Mouse (Mus musculus): ENCODE measurements around the gene Timm22. TPM values are rescaled to one million over a fixed set of nuclear protein-coding genes. Genes with fewer than 3 reads are reported as not detected.

Timm22 gene
- total RNA-seq, 2 experiments from 2014 or later = 2.3 to 4.2 TPM

DNA sequence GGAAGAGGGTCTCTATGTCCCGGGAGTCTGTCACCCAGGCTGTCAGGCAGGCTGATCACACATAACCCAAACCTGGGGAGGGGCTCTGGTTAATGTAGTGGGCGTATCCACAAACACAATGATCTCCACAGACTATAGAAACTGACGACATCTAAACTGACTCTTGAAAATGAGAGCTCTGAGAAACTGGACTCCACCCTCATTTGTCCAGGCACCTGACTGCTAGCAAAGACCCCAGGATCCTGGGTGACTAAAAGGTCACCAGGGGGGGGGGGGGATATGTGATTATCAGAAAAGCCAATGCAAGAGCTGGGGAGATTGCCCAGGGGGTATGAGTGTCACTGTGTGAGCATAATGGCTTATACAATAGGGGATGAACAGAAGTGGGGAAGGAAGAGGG lies 21.0 kb upstream of the Timm22 start:
- ATAC-seq (replicated peaks; ENCODE audit: low FRiP score, poor library complexity, severe bottlenecking) = no peak

DNA sequence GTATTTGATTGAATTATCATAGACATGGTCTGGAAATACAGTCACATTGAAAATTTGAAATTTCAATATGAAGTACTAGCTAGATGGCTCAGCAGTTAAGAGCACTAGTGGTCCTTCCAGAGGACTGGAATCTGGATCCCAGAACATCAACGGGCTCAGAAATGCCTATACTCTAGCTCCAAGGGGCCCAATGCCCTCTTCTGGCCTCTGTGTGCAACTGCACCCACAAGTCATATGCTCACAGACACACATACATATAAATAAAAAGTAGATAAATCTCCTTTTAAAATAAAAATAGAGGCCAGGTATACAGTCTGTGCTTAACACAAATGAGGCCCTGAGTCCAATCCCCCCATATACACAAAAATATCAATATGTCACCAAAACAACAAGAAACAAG lies 19.7 kb upstream of the Timm22 start:
- ATAC-seq (replicated peaks; ENCODE audit: low FRiP score, poor library complexity, severe bottlenecking) = no peak

DNA sequence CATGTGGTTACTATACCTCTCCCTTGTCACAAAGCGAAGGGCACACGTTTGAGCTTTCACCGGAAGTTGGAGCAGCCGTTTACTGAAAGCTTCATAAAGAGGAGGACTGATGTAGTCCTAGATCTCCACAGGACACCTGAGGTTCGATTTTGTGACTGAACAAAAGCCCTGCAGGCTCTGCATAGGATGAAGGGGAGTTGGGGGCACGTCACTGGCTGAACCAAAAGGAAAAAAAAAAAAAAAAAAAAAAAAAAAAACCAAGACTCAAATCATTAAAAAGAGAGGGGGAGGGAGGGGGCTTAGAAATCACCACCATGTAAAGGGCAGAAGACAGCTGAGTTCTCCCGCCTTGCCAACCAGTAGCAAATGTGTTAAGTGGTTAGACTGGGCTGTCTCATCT lies 18.0 kb upstream of the Timm22 start:
- ATAC-seq (replicated peaks; ENCODE audit: low FRiP score, poor library complexity, severe bottlenecking) = no peak

DNA sequence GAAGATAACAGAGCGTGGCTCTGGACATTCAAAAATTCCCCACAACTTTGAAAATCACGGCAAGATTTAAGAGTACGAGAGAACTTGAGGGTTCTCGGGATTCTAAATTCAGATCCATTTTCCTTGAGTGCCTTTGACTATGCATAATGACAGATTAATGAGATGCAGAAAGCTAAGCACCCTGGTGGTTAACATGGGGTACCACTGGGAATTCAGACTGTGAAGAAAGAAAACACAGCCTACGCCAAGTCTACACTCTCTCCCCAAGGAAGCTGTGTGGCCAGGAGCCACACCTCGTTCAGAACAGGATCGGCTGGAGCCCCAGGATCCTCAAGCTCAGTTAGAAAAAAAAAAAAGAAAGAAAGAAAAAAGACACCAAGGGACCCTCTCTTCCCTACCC lies 14.2 kb upstream of the Timm22 start:
- ATAC-seq (replicated peaks; ENCODE audit: low FRiP score, poor library complexity, severe bottlenecking) = no peak

DNA sequence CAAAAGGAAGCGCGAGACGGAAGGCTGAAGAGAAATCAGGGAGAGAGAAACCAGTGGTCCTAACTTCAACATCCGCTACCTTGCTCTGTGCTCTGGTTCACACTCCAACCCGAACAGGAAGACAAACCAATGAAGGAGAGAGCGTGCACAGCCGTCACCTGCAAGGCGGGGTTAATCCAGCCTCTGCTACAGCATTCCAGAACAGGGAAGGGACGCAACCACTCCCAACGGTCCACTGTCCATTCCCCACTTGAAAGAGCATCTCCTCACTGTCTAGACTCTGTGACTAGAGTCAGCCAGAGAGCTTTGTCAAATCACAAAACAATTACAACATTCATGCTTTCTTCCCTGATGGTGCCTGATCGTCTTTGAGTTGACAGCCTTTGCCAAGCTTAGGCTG lies 13.8 kb upstream of the Timm22 start:
- ATAC-seq (replicated peaks; ENCODE audit: low FRiP score, poor library complexity, severe bottlenecking) = no peak

DNA sequence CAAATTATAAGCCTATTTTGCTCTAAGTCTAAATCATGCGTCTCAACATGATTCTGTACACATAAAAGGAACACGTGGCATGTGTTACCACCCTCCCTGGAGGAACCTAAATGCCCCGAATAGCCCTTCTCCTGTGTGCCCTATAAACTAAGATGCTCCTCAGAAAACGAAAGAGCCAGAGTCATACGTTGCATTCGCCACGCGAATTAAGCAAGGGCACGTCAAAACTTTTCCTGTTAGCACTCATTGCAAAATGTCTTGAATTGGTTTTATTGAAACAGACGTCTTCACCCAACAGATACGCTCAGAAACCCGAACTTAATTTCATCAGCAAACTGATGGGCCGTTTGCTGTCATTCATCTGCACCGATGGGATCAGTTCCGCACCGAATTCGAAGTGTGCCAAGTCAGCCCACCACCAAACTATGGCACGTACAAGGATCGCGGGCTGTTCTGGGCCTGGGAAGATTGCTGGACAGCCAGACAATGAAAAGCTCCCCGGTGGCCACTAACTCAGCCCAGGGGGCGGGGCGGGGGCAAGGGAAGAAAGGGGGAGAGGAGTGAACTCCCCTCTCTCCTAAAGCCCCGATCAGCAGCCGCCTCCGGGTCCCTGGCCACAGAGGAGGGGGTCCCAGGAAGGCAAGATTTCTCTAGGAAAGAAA lies 9.0 kb upstream of the Timm22 start:
- ATAC-seq (replicated peaks; ENCODE audit: low FRiP score, poor library complexity, severe bottlenecking) = no peak

DNA sequence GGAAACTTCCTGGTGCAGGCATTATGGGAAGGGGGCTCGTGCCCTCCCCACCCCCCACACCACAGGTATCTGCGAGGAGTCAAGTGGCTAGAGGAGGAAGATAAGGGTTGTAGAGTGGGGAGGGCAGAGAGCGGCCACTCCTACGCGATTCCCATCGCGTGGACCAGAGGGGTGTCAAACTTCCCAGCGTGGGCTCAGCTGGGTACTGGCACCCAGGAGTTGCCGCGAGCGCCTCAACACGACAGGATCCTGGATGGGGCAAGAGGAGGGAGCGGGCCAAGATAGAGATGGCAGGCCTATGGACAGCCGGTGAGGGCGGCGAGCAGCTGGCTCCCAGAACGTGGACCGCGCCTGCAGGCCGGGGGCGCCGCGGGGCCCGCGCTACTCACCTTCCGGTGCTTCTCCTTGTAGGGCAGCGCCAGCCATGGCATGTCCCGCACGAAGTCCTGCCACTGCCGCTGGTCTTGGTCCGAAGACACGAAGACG lies 8.4 kb upstream of the Timm22 start:
- no peak for ATAC-seq (replicated peaks; ENCODE audit: low FRiP score, poor library complexity, severe bottlenecking)

DNA sequence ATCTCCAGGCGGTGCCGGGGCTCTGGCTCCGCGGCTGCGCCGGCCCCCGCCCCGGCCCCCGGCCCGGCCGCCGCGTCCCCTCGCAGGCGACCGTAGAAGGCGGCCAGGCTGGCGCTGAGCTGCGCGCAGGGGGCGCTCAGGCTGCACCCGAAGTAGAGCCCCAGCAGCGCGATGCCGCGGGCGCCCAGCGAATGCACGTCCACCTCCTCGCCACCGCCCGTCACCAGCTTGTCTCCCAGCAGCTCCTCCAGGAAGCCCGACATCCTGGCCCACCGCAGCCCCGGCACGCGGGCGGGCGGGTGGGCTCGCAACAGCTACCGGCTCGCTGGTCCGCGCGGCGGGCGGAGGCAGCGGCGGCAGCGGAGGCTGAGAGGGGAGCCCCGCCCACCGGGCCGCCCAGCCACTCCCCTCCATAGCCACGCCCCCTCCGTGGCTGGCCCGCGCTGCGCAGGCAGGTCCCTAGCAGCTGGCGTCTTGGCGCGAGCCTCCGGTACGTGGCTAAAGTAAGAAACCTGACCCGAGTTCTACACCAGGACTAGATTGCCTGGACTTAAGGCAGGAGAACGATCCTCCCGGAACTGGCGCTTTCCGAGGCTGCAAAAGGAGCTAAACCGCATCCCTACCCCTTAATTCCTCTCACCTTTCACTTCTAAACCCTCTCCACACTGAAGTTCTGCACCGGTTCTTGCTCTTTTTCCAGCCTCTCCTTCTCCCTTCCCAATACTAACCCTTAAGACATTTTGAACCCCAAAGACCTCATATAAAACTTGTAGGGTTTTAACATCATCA lies 7.8 kb upstream of the Timm22 start, which contains the start of gene Nxn:
TSS of gene Nxn (minus strand) at position 343 of the 789 bp plus-strand sequence.
- peak; percentile 98 for ATAC-seq (replicated peaks; ENCODE audit: low FRiP score, poor library complexity, severe bottlenecking)

DNA sequence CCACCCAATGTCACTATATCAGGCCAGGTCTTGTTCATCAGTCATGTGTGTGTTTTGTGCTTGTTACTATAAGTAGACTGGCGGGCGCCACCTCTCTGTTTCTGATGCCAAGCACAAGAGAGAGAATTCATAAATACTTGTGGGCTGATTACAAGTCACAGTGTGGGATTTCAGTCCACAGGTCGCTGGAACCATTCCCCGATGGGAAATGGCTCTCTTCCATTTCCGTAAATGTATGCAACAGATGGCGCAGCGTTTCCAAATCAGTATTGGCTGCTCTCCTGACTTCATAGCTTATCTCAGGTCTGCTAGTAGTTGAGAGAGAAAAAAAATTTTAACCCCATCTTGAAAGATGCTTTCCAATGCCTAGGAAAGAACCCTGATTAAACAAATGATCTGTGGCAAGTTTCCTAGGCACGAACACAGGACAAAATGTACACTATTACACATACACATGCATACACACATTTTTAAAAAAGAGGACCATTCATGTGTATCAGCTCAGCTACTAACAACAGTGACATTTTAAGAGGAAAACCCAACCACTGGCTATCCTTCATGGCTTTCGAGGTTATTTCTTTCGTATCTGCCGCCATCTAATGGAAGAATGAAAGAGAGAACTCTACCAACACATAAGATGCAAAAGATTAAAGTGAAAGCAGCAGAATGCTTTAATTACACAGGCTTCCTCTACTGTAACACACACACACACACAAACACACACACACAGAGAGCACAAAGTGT lies 7.0 kb upstream of the Timm22 start:
- ATAC-seq (replicated peaks; ENCODE audit: low FRiP score, poor library complexity, severe bottlenecking) = peak; percentile 27; the same call in 1 of the 2 replicates

DNA sequence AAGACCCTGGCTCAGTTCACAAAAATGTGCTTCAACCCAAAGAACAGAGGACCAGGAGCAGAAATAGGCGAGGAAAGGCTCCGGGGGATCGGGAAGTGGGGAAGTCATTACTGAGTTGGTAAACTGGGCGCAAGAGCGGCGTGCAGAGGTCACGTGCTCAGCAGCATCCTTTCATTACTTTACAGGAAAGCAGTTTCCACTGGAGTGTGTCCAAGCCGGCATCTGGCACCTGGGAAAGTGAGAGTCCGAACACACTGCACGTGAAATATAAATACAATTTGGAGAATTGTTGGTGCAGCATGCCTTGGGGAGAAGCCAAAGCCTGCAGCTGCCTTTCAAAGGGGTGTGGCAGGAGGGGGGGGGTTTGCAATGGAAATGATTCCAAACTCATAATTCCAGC lies 5.4 kb upstream of the Timm22 start:
- no peak for ATAC-seq (replicated peaks; ENCODE audit: low FRiP score, poor library complexity, severe bottlenecking)

DNA sequence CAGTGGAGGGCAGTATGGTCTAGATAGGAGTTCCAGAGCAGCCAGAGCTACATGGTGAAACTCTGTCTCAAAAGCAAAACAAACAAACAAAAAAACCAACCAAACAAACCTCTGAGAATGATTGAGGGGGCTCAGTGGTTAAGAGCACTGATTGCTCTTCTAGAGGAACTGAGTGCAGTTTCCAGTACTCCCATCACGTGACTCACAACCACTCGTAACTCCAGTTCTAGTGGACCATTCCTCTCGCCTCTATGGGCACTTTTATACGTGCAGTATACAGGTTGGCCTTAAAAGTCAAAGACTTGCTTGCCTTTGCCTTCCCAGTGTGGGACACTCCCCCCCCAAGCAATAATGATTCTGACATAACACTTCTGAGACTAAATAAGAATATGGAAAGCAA lies 1.6 kb upstream of the Timm22 start:
- ATAC-seq (replicated peaks; ENCODE audit: low FRiP score, poor library complexity, severe bottlenecking) = no peak

DNA sequence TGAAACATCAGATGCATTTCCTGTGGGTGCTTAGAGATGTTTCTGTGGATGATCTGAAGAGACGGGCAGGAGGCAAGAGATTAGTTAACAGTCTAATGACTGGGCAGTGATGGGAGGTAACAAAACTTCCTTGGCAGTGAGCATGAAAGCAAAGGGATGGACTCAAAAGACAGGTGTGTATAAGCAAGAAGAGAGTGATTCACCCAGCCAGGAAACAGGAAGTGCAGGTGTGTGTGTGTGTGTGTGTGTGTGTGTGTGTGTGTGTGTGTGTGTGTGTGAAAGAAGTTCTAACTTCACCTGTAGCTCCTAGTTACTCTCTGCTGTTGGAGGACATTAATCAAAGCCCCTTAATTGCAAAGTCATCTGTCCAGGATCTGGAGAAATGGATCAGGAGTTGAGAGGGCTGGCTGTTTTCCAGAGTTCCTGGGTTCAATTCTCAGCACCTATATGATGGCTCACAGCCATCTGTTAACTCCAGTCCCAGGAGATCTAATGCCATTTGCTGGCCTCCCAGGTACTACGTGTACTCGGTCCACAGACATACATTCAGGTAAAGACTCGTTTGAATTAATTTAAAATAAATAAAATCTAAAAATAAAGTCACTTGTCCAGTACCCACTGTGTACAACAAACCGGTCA lies 1.0 kb upstream of the Timm22 start:
- no peak for ATAC-seq (replicated peaks; ENCODE audit: low FRiP score, poor library complexity, severe bottlenecking)

DNA sequence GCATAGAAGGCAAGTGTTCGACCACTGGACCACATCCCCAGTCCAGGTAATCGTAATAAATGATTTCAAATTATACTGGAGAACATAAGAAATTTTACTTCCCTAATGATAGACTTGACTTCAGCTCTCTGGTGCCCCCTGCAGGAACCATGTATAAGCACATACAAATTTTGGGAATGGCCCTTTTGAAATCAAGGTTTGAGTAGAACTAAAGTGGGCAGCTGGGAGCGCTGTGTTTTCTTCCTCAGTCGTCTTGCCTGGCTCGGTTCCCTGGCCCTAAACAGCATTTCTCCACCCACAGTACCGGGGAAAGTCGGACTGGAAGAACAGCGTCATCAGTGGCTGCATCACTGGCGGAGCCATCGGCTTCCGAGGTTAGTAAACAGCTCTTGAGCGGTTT lies 4.1 kb downstream of the Timm22 start:
- no peak for ATAC-seq (replicated peaks; ENCODE audit: low FRiP score, poor library complexity, severe bottlenecking)

DNA sequence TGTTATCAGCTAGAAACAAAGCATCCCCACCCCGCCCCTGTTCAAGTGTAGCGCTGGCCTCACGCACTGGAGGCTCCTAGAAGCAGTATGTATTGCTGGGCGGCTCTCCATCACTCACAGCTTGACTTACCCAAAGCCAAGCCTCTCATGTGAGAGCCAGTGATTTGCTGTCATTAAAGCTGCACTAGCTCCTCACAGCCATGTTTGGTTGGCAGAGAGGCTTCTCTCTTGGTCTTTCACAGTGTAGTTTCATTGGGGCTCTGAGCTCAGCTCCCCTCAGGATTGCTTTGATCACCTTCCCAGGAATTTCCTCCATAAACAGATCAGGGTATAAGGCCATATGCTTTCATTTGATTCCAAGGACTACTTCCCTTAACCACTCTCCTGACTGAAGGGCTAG lies 6.5 kb downstream of the Timm22 start:
- ATAC-seq (replicated peaks; ENCODE audit: low FRiP score, poor library complexity, severe bottlenecking) = no peak

DNA sequence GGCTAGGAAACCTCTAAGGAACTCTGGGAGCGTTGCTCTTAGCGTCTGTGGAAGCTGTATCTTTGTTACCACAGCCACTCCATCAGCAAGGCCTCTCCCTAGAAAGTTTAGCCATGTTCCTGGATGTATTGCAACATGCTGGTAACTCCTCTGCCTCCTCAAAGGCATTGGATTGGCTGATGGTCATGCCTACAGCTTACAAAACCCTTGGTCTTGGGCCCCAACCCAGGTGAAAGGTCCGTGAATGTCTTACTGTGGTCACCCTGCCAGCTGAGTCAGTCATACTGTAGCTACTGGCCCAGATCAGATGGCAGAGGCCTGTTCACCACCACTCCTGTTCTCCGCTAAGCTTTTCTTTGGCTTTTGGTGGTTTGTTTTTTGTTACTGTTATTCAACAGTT lies 8.2 kb downstream of the Timm22 start:
- ATAC-seq (replicated peaks; ENCODE audit: low FRiP score, poor library complexity, severe bottlenecking) = no peak

DNA sequence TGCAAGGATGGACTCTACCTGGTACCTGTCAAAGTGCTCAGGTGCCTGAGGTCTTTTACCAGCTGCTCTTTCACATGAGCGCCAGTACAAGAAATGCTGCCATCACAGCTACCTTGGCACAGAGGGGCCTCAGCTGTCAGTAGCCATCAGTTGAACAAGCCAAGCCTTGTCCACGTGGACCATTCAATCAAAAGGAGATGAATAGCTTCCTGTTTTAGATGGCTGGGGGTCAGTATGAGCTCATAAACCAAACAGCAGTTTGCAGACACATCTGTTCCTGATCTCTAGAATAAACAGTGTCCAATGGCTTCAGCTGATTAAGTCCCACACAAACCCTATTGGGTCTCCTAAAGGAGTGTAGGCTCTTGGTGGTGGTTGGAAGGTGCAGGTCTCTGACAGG lies 9.2 kb downstream of the Timm22 start:
- no peak for ATAC-seq (replicated peaks; ENCODE audit: low FRiP score, poor library complexity, severe bottlenecking)

DNA sequence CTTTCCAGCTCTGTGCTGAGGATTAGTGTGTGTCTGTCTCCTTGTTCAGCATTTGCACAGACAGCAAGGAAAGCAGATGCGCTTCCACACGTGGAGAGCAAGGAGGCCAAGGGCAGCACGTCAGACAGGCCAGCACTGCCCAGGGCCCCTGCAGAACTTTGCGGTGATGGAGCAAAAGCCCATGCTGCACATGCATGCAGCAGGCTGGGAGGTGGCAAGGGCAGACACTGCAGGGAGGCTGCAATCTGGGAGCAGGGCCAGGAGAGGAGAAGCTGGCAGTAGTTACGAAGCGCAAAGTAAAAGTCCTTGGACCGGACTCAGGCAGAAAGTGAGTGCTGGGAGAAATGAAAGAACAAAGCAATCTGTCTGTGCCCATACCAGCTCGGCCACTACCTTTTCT lies 11.7 kb downstream of the Timm22 start:
- ATAC-seq (replicated peaks; ENCODE audit: low FRiP score, poor library complexity, severe bottlenecking) = no peak

DNA sequence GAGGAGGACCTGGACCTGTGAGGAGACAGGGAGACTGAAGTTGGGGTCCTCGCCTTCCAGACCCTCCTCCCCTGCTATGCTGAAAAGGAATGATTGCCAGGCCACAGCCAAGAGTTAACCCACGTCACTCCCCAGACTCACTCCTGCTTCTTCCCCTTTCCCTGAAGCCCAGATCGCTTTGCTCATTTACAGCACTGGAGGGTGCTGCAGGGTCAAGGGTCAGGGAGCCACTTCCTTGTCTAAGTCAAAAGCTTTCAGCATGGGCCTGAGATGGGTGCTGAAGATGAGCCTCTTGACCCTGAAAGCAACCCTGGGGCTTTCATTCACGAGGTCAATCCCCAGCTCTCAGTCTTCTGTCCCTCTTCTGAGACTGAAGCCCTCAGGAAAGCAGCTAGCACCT lies 12.4 kb downstream of the Timm22 start:
- no peak for ATAC-seq (replicated peaks; ENCODE audit: low FRiP score, poor library complexity, severe bottlenecking)

DNA sequence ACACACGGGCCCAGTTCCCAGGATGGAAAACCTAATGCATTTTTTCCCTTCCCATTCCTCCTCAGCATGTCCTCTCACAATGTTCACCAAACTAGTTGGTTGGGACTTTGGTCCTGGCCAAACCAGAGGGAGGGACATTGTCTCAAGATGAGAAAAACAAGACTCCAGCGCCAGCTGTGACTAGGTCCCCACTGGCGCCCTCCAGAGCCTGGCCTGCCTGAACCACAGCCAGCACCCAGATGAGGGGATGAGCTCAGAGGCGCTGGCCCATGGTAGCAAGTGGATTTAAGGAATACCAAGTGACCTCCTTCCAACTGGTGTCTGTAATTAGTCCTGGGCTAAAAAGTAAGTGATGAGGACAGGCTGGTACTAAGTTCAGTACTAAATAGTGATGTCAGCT lies 14.1 kb downstream of the Timm22 start:
- no peak for ATAC-seq (replicated peaks; ENCODE audit: low FRiP score, poor library complexity, severe bottlenecking)

DNA sequence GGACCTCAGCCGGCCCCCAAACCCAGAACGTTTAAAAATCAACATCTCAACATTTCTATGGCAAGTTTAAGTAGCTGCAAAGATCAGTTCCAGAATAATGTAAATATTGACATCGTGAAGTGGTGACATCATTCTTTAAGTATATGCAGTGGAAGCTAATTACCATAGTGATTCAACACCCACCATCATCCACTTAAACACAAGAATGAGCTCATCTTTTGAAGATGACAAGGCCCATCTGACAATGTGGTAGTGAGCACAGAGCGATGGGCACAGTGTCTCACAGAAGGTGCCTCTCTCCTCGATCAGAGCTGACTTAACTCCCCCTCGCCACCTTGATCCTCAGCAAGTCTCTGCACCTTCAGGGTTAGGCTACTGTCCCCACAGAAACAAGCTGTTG lies 19.0 kb downstream of the Timm22 start:
- ATAC-seq (replicated peaks; ENCODE audit: low FRiP score, poor library complexity, severe bottlenecking) = no peak
